Mouse (Mus musculus) forebrain, embryonic 11.5 days (tissue): Measurements from ENCODE around the gene Grin1. TPM values are rescaled to one million over a fixed set of nuclear protein-coding genes. Genes with fewer than 3 reads are reported as not detected.
A peak's percentile ranks its signal among the peaks of the same experiment; 100 is the strongest.

ENCODE experiments used
- ATAC-seq: fragments of 200-750 bp; cut with Nextera tagmentation; replicated peaks from 2 replicates; pipeline ENCODE4 v1.8.0; 2017; ENCODE audit warnings: moderate TSS enrichment; ENCODE audit not compliant: low FRiP score
- DNase-seq: peaks from one replicate; pipeline ENCODE4 v3.0.0-alpha.2; 2017; ENCODE audit warnings: low spot score
- H3K27ac ChIP-seq: fragments of 300-500 bp; sonication (generic); 2 replicates; pipeline ENCODE4 v1.5.1; 2014; ENCODE audit warnings: low read depth, low read length
- H3K27me3 ChIP-seq: fragments of 300-500 bp; sonication (generic); 2 replicates; pipeline ENCODE4 v1.6.1; 2014; ENCODE audit warnings: mild to moderate bottlenecking, low read length, mixed read lengths; ENCODE audit not compliant: control insufficient read depth, insufficient read depth
- H3K36me3 ChIP-seq: fragments of 300-500 bp; sonication (generic); 2 replicates; pipeline ENCODE4 v1.6.1; 2014; ENCODE audit warnings: mild to moderate bottlenecking, low read length, moderate library complexity, mixed read lengths; ENCODE audit not compliant: control insufficient read depth, insufficient read depth
- H3K4me1 ChIP-seq: fragments of 300-500 bp; sonication (generic); replicated peaks from 2 replicates; pipeline ENCODE4 v1.6.1; 2014; ENCODE audit warnings: low read length, mixed read lengths; ENCODE audit not compliant: control insufficient read depth, insufficient read depth
- H3K4me2 ChIP-seq: fragments of 300-500 bp; sonication (generic); 2 replicates; pipeline ENCODE4 v1.6.1; 2014; ENCODE audit warnings: low read depth, mild to moderate bottlenecking, low read length, moderate library complexity, mixed read lengths; ENCODE audit not compliant: severe bottlenecking
- H3K4me3 ChIP-seq: fragments of 300-500 bp; sonication (generic); 2 replicates; pipeline ENCODE4 v1.5.1; 2014; ENCODE audit warnings: low read depth, low read length
- H3K9ac ChIP-seq: fragments of 300-500 bp; sonication (generic); 2 replicates; pipeline ENCODE4 v1.6.1; 2014; ENCODE audit warnings: low read length
- H3K9me3 ChIP-seq: fragments of 300-500 bp; sonication (generic); 2 replicates; pipeline ENCODE4 v1.6.1; 2016; ENCODE audit warnings: low read length, mixed read lengths; ENCODE audit not compliant: control insufficient read depth
- WGBS: fragments of 180-500 bp; shearing (Covaris S2); extraction: QIAGEN DNeasy Blood & Tissue Kit; methylation state at CpG from one replicate; pipeline ENCODE4 v1.1.7; 2014; 5-methylcytosine and 5-hydroxymethylcytosine counted together
- polyA plus RNA-seq: library from polyadenylated mRNA; unstranded; fragments of >200 nt; fragmentation: Nextera tagmentation; extraction: Ambion mirVana; gene quantifications from 2 replicates; pipeline ENCODE4 v1.2.1, GENCODE M21; 2014

The Grin1 gene
- polyA plus RNA-seq, 1 experiment from 2014 or later: 2.1 TPM

- Histone ChIP-seq H3K4me1 (peaks cover 6% of the 10 kb centered on the region; the same call in 1 of the 2 replicates), H3K9ac (peak overlapping the region; percentile 92), H3K36me3 (no peaks in the 10 kb centered on the region), H3K4me2 (peak overlapping the region; percentile 54), H3K9me3 (no peaks in the 10 kb centered on the region), H3K27me3 (no peaks in the 10 kb centered on the region), H3K27ac (no peak overlapping the region), H3K4me3 (peak overlapping the region; percentile 91)
- 63% methylated on average over 9 of the region's 9 CpGs for WGBS
- no peak for ATAC-seq
- DNase-seq: no peak
Observed at GRCm38 (mm10) chr2:25331470-25331869, 12.5 kb upstream of the Grin1 start.

- H3K9me3 ChIP-seq: no peaks in the 10 kb centered on the region
- WGBS: 38% methylated on average over 7 of the region's 7 CpGs
Observed at GRCm38 (mm10) chr2:25328440-25328839, 9.5 kb upstream of the Grin1 start.

GRCm38 (mm10) chr2:25326036-25326435 lies 7.0 kb upstream of the Grin1 start:
- WGBS: 80% methylated on average over 2 of the region's 2 CpGs
- Histone ChIP-seq H3K27me3 (no peaks in the 10 kb centered on the region), H3K4me1 (no peaks in the 10 kb centered on the region), H3K36me3 (no peaks in the 10 kb centered on the region), H3K4me2 (no peak overlapping the region), H3K27ac (no peak overlapping the region), H3K9ac (no peak overlapping the region), H3K9me3 (no peaks in the 10 kb centered on the region), H3K4me3 (no peak overlapping the region)
- no peak for ATAC-seq
- no peak for DNase-seq

More at GRCm38 (mm10) chr2:25328440-25328839, 9.5 kb upstream of the Grin1 start:
- Histone ChIP-seq H3K27me3 (no peaks in the 10 kb centered on the region), H3K4me1 (peaks cover 3% of the 10 kb centered on the region; the same call in 1 of the 2 replicates), H3K9ac (no peak overlapping the region), H3K4me2 (no peak overlapping the region), H3K27ac (no peak overlapping the region), H3K36me3 (no peaks in the 10 kb centered on the region), H3K4me3 (no peak overlapping the region)
- ATAC-seq: no peak
- no peak for DNase-seq

GRCm38 (mm10) chr2:25320084-25320483 lies 1.1 kb upstream of the Grin1 start:
- Histone ChIP-seq H3K36me3 (no peaks in the 10 kb centered on the region), H3K4me1 (peaks cover 3% of the 10 kb centered on the region; the same call in 1 of the 2 replicates), H3K4me2 (no peak overlapping the region), H3K4me3 (no peak overlapping the region), H3K9me3 (no peaks in the 10 kb centered on the region), H3K9ac (no peak overlapping the region), H3K27me3 (peaks cover 23% of the 10 kb centered on the region), H3K27ac (no peak overlapping the region)
- DNase-seq: no peak
- ATAC-seq: no peak
- 40% methylated on average over 2 of the region's 2 CpGs for WGBS

- H3K27ac ChIP-seq: no peak overlapping the region
- peaks cover 23% of the 10 kb centered on the region for H3K27me3 ChIP-seq
- no peaks in the 10 kb centered on the region for H3K36me3 ChIP-seq
- peak overlapping the region; percentile 28 for H3K4me3 ChIP-seq
- H3K4me1 ChIP-seq: peaks cover 3% of the 10 kb centered on the region; the same call in 1 of the 2 replicates
- H3K4me2 ChIP-seq: peak overlapping the region; percentile 57
- ATAC-seq (0 out of 2 replicates have a peak, but pooled peaks have one; percentile 7), DNase-seq (no peak)
- WGBS: 8% methylated on average over 31 of the region's 31 CpGs
- H3K9ac ChIP-seq: no peak overlapping the region; the same call in 1 of the 2 replicates
- no peaks in the 10 kb centered on the region for H3K9me3 ChIP-seq
Observed at GRCm38 (mm10) chr2:25318119-25318966, 644 bp downstream of the Grin1 start.

GRCm38 (mm10) chr2:25311491-25311891 lies 7.5 kb downstream of the Grin1 start:
- H3K27me3 ChIP-seq: peaks cover 33% of the 10 kb centered on the region
- 5% methylated on average over 11 of the region's 11 CpGs for WGBS
- no peaks in the 10 kb centered on the region for H3K4me1 ChIP-seq

GRCm38 (mm10) chr2:25310969-25311368 lies 8.0 kb downstream of the Grin1 start:
- no peak overlapping the region for H3K9ac ChIP-seq
- no peaks in the 10 kb centered on the region for H3K36me3 ChIP-seq
- no peak overlapping the region for H3K27ac ChIP-seq
- DNase-seq: no peak
- H3K4me1 ChIP-seq: no peaks in the 10 kb centered on the region
- ATAC-seq: no peak
- peaks cover 34% of the 10 kb centered on the region for H3K27me3 ChIP-seq
- WGBS: under 1% methylated on average over 22 of the region's 22 CpGs
- H3K9me3 ChIP-seq: no peaks in the 10 kb centered on the region
- no peak overlapping the region for H3K4me2 ChIP-seq
- H3K4me3 ChIP-seq: no peak overlapping the region

More at GRCm38 (mm10) chr2:25311491-25311891, 7.5 kb downstream of the Grin1 start:
- ATAC-seq: no peak
- Histone ChIP-seq H3K4me3 (no peak overlapping the region), H3K27ac (no peak overlapping the region), H3K9ac (no peak overlapping the region), H3K36me3 (no peaks in the 10 kb centered on the region), H3K4me2 (no peak overlapping the region), H3K9me3 (no peaks in the 10 kb centered on the region)
- DNase-seq: no peak

- Histone ChIP-seq H3K9me3 (no peaks in the 10 kb centered on the region), H3K27me3 (peaks cover 41% of the 10 kb centered on the region), H3K27ac (no peak overlapping the region), H3K4me2 (no peak overlapping the region), H3K4me3 (no peak overlapping the region), H3K9ac (no peak overlapping the region), H3K36me3 (no peaks in the 10 kb centered on the region), H3K4me1 (no peaks in the 10 kb centered on the region; the same call in 1 of the 2 replicates)
- WGBS: 47% methylated on average over 10 of the region's 10 CpGs
- DNase-seq (no peak), ATAC-seq (no peak)
Observed at GRCm38 (mm10) chr2:25310180-25310579, 8.8 kb downstream of the Grin1 start.
